Mouse (Mus musculus): ENCODE measurements at regions not wholly inside any gene's neighbourhood (a gene's known extent, or its start where the extent isn't known, plus 50 kb on each side); places are given as distances from the start of the nearest gene placed in this dataset.

DNA sequence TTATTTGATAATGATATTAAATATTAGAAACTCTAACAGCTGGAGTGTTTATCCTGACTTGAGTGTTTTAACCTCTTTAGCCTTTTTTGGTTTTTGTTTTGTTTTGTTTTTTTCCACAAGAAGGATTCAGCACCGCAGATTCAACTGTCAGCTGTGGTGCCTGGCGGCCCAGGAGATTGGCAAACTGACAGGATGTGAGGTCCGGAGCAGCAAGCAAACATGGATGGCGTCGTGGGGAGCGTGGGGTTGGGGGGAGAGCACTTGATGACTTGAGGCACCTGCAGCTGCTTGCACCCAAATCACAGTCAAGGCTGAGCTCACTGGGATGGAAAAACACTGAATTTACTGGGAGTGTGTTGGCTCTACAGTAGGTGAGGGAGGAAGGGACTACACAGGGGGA lies 222.5 kb upstream of the Prox1 start:
- ATAC-seq (ENCODE audit: low read depth): no peak
- Histone ChIP-seq H3K9ac (no peak overlapping the region), H3K27me3 (no peaks in the 10 kb centered on the region), H3K36me3 (no peaks in the 10 kb centered on the region), H3K4me1 (replicated peaks) (no peaks in the 10 kb centered on the region), H3K4me3 (no peak overlapping the region), H3K27ac (replicated peaks) (no peak overlapping the region), H3K9me3 (no peaks in the 10 kb centered on the region), H3K4me2 (no peak overlapping the region)
- WGBS: 76% methylated on average over 6 of the region's 6 CpGs

DNA sequence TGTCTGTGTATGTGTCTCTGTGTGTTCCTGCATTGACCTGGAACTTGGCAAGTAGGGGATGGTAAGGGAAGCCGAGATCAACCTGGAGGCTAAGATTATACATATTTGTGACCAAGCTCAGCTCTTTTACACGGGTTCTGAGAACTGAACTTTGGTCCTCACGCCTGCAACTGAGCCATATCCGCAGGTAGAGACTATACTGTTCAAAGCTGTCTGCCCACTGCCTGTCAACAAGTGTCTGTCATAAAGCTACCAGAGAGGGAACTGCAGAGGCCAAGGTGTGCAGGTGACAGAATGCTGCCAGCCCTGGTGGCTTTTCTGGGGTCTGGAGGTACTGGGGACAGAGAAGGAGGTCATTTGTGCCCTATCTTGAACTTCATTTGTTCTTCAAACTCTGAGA lies 218.3 kb upstream of the Prox1 start:
- no peak for ATAC-seq (ENCODE audit: low read depth)
- Histone ChIP-seq H3K27me3 (no peaks in the 10 kb centered on the region; the same call in 1 of the 2 replicates), H3K4me3 (no peak overlapping the region), H3K4me1 (replicated peaks) (peaks cover 6% of the 10 kb centered on the region), H3K9me3 (no peaks in the 10 kb centered on the region), H3K36me3 (no peaks in the 10 kb centered on the region), H3K27ac (replicated peaks) (no peak overlapping the region), H3K4me2 (no peak overlapping the region), H3K9ac (no peak overlapping the region)
- WGBS: 93% methylated on average over 4 of the region's 4 CpGs

DNA sequence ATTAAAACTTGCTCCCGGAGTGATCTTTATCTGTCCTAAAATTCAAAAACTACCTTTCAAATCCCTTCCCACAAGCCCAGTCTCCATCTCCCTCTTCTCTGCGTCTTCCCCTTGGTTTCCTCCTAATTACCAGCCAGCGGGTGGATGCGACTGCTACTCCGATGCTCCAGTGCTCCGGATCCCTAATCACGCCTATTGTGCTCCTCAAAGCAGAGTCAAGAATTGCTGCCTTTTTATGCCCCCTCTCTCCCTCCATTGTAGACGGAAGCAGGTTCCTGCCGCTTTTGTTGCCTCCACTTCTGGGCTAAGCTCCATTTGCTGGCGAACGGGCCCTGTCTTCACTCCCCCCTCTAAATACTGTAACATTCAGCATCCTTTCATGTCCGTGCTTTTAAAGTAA lies 214.0 kb upstream of the Prox1 start:
- Histone ChIP-seq H3K36me3 (no peaks in the 10 kb centered on the region), H3K4me1 (replicated peaks) (peaks cover 20% of the 10 kb centered on the region), H3K4me3 (no peak overlapping the region), H3K27me3 (no peaks in the 10 kb centered on the region; the same call in 1 of the 2 replicates), H3K9ac (no peak overlapping the region), H3K4me2 (no peak overlapping the region), H3K9me3 (no peaks in the 10 kb centered on the region), H3K27ac (replicated peaks) (no peak overlapping the region)
- no peak for ATAC-seq (ENCODE audit: low read depth)
- WGBS: 27% methylated on average over 12 of the region's 12 CpGs

DNA sequence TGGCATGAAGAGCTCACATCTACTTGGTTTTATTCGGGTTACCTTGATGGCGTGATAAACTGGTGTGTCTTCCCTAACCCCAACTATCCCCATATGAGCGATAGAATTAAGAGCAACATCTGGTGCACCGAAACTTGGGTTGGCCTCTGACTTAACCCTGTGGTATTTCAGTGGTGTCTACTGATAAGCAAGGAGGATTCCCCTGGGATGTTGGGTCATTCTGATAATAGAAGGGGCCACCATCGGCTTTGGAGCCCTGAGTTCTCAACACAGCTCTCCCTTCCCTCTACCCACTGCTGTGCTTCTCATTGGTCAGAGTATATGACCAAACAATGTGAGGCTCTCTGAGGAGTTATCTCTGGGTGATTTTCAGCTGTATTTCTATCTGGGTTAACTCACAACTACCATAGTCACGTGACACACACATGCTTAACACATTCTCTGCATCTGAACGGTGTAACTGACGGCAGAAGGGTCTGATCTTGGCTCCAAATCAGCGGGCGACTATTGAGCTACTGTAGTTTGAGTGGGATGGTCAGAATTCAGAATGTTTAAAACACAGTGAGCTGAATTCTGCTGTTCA lies 212.8 kb upstream of the Prox1 start:
- Histone ChIP-seq H3K9ac (no peak overlapping the region), H3K9me3 (no peaks in the 10 kb centered on the region), H3K27ac (replicated peaks) (no peak overlapping the region), H3K36me3 (no peaks in the 10 kb centered on the region), H3K4me1 (replicated peaks) (peaks cover 21% of the 10 kb centered on the region), H3K4me2 (no peak overlapping the region), H3K27me3 (no peaks in the 10 kb centered on the region; the same call in 1 of the 2 replicates), H3K4me3 (no peak overlapping the region)
- WGBS: 89% methylated on average over 10 of the region's 10 CpGs
- no peak for ATAC-seq (ENCODE audit: low read depth)

DNA sequence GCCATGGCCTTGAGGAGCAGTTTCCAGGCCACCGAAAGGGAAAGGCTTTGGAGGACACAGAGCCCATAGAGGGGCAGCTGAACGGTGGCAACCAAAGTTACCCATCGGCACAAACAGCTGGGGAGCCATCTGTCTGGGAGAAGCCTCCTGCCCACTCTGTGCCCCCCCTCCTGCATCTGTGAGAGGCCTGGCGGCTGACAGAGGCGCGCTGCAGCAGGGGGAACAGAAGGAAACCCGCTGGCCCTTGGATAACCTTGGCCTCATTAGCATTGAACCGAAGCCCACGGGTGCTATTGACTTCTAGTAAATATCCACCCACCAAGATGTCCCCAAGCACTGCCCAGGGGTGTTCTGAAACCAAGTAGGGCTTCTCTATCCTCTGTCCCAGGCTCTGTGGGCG lies 209.6 kb upstream of the Prox1 start:
- no peaks in the 10 kb centered on the region for H3K36me3 ChIP-seq
- no peak overlapping the region for H3K4me2 ChIP-seq
- ATAC-seq (ENCODE audit: low read depth): peak; percentile 64
- 19% methylated on average over 10 of the region's 10 CpGs for WGBS
- H3K4me3 ChIP-seq: no peak overlapping the region
- H3K27me3 ChIP-seq: no peaks in the 10 kb centered on the region; the same call in 1 of the 2 replicates
- H3K9ac ChIP-seq: no peak overlapping the region
- peaks cover 27% of the 10 kb centered on the region for H3K4me1 ChIP-seq (replicated peaks)
- 0 out of 2 replicates have a peak overlapping the region, but pooled peaks have one; percentile 13 for H3K27ac ChIP-seq (replicated peaks)
- no peaks in the 10 kb centered on the region for H3K9me3 ChIP-seq

DNA sequence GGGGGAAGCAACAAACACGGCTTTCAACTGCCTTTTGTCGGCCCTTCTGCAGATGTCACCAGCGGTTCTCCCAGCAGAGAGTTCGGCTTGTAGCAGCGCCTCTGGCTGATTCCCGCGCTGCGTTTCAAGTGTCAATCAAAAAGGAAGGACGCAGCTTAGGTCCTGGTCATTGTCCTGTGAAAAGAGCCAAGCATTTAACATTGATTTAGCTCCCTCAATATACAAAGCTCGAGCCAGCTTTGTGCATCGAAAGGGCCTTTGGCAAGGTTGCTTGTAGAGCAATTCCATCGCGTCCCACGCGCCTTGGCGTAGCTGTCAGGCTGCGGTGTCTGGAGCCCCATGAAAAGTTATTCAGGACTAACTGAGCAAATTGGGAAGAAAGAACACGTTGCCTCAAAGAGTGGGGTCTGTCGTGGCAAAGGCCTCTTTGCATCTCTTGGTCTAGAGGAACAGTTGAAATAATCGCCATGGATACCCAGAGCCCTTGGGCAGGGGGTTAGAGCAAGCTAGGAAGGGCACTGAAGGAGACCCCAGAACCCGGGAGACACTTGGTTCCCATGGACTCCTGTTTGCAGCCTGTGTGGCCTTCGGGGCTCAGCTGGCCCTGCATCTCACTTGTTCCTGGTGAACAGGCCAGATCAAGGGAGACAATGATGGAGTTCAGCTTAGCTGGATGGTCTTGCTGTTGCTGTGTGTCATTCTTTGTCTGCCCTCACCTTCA lies 204.8 kb upstream of the Prox1 start:
- H3K4me1 ChIP-seq (replicated peaks): peaks cover 21% of the 10 kb centered on the region
- 0 out of 2 replicates have a peak overlapping the region, but pooled peaks have one; percentile 8 for H3K9ac ChIP-seq
- no peaks in the 10 kb centered on the region for H3K9me3 ChIP-seq
- no peak overlapping the region for H3K4me2 ChIP-seq
- no peak overlapping the region for H3K4me3 ChIP-seq
- H3K27ac ChIP-seq (replicated peaks): no peak overlapping the region
- peaks cover 4% of the 10 kb centered on the region; the same call in 1 of the 2 replicates for H3K27me3 ChIP-seq
- H3K36me3 ChIP-seq: no peaks in the 10 kb centered on the region
- no peak for ATAC-seq (ENCODE audit: low read depth)
- 45% methylated on average over 22 of the region's 22 CpGs for WGBS

DNA sequence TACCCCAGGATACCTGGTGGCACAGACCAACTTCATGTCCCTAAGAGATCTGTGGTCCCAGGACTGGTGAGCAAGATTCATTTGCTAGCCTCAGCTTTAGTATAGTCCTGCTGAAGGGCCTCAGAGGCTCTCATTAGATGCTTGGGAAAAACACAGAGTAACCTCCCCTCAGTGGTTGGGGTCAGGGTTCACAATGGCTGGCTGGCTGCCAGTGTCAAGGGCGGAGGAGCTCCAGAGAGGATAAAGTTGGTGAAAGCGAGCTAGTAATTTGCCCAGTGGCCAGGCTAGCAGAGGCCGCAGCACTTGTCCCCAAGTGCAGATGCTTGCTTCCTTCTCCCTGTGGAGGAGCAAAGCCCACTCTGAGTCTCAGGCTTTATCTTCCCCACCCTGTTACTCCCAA lies 203.8 kb upstream of the Prox1 start:
- 44% methylated on average over 3 of the region's 3 CpGs for WGBS
- H3K27me3 ChIP-seq: peaks cover 4% of the 10 kb centered on the region; the same call in 1 of the 2 replicates
- no peak overlapping the region for H3K9ac ChIP-seq
- no peaks in the 10 kb centered on the region for H3K9me3 ChIP-seq
- H3K4me1 ChIP-seq (replicated peaks): peaks cover 12% of the 10 kb centered on the region
- no peak overlapping the region for H3K4me3 ChIP-seq
- H3K36me3 ChIP-seq: no peaks in the 10 kb centered on the region
- ATAC-seq (ENCODE audit: low read depth): no peak
- H3K4me2 ChIP-seq: no peak overlapping the region
- no peak overlapping the region for H3K27ac ChIP-seq (replicated peaks)

DNA sequence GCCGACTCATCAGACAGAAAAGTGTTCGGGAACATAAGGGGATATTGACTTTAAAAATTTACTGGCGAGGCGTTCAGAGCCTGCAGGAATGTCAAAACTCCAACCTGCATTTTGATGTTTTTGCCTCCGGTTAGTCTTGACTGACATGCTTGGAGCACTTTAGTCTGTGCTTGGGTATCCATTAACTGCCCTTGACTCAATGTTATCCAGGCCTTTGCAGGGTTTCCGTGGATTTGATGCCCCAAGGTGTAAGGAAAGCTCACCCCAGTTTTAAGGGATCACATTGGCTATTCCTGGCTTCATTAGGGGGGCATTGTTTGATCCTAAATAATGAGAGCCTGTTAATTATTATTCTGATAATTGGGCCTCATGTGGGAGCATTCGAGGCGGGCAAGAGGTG lies 196.1 kb upstream of the Prox1 start:
- H3K27me3 ChIP-seq: no peaks in the 10 kb centered on the region
- 72% methylated on average over 8 of the region's 8 CpGs for WGBS
- no peaks in the 10 kb centered on the region for H3K9me3 ChIP-seq
- no peak overlapping the region for H3K9ac ChIP-seq
- no peak for ATAC-seq (ENCODE audit: low read depth)
- H3K36me3 ChIP-seq: no peaks in the 10 kb centered on the region
- no peak overlapping the region for H3K4me2 ChIP-seq
- 0 out of 2 replicates have a peak, but pooled peaks cover 3% of the 10 kb centered on the region for H3K4me1 ChIP-seq (replicated peaks)
- H3K27ac ChIP-seq (replicated peaks): no peak overlapping the region
- no peak overlapping the region for H3K4me3 ChIP-seq

DNA sequence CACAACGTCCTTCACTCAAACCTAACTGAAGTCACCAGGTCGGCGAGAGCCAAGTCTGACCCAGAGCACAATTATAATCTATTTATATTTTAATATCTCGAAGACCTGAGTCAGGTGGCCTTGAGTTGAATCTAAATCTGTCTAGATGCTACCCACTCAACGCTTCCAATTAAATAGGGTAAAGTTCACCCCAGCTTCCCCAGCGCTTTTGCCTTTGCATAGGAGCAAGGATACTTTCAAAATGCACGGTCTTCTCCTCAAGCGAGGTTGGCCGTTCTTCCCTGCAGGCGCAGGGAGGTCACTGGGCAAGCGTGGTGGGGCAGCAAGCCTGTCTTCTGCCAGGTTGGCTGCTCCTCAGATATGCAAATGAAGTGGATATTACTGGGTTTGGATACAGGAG lies 194.6 kb upstream of the Prox1 start:
- Histone ChIP-seq H3K9ac (no peak overlapping the region), H3K36me3 (no peaks in the 10 kb centered on the region), H3K27me3 (no peaks in the 10 kb centered on the region), H3K4me3 (no peak overlapping the region), H3K4me2 (no peak overlapping the region), H3K9me3 (no peaks in the 10 kb centered on the region), H3K4me1 (replicated peaks) (0 out of 2 replicates have a peak, but pooled peaks cover 3% of the 10 kb centered on the region), H3K27ac (replicated peaks) (no peak overlapping the region)
- ATAC-seq (ENCODE audit: low read depth): no peak
- WGBS: 90% methylated on average over 11 of the region's 11 CpGs

DNA sequence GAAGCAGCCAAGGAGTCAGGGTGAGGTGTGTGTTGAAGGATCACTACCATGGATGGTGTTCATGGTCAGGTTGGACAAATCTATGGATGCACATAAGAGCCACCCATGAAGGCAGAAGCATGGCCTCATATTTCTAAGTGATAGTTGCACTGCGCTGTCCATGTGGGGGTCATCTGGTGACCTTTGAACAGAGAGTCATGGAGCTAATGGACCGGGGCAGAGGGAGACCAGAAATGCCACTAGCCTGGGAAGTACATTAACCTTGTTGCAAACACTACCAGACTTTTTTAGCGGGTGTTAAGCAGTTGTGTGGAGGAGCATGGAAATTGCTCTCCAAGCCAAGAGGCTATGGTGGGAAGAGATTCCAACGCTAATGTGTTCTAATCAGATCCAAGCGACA lies 190.1 kb upstream of the Prox1 start:
- Histone ChIP-seq H3K9ac (no peak overlapping the region), H3K36me3 (no peaks in the 10 kb centered on the region), H3K4me2 (no peak overlapping the region), H3K27me3 (no peaks in the 10 kb centered on the region), H3K27ac (replicated peaks) (no peak overlapping the region), H3K4me1 (replicated peaks) (0 out of 2 replicates have a peak, but pooled peaks cover 3% of the 10 kb centered on the region), H3K9me3 (no peaks in the 10 kb centered on the region), H3K4me3 (no peak overlapping the region)
- no peak for ATAC-seq (ENCODE audit: low read depth)
- 92% methylated on average over 5 of the region's 5 CpGs for WGBS

DNA sequence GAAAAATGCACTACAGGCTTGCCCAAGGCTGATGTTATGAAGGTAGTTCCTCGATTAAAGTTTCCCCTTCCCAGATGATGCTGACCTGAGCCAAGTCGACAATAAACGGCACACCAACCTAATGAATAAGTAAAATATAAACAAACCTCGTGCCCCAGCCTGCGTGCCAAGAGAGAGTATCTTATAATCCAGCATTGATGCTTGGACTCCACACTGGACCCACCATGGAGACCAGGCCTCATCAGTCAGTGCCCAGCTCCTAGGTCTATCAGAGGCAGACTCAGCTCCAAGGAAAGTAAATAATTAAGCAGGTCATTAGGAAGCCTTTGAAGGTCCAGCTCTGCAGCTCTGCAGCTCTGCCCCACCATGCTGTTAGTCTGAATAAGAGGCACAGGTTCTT lies 187.3 kb upstream of the Prox1 start:
- H3K9me3 ChIP-seq: no peaks in the 10 kb centered on the region
- 0 out of 2 replicates have a peak, but pooled peaks cover 6% of the 10 kb centered on the region for H3K27me3 ChIP-seq
- no peak overlapping the region for H3K27ac ChIP-seq (replicated peaks)
- ATAC-seq (ENCODE audit: low read depth): no peak
- H3K9ac ChIP-seq: no peak overlapping the region
- 87% methylated on average over 5 of the region's 5 CpGs for WGBS
- H3K4me2 ChIP-seq: no peak overlapping the region
- H3K4me3 ChIP-seq: no peak overlapping the region
- H3K36me3 ChIP-seq: no peaks in the 10 kb centered on the region
- H3K4me1 ChIP-seq (replicated peaks): no peaks in the 10 kb centered on the region

DNA sequence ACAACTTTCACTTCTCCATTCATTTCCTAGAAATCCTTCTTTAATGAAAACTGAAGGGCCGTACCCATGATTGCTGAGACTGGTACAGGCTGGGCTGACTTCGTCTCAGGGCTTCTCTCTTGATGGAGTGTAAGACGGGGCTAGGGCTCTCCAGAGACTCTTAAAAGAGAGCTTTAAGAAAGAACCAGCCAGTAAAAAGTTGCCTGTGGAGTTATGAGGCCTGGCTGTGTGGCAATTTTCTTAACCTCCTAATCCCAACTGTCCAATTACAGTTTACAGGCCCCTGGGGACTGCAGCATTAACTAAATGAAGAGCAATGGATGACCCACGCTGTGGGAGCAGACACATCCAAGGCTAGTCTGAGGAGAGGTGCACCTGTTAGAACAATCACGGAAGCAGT lies 177.1 kb upstream of the Prox1 start:
- no peak for ATAC-seq (ENCODE audit: low read depth)
- no peak overlapping the region for H3K4me3 ChIP-seq
- 34% methylated on average over 5 of the region's 5 CpGs for WGBS

More for the DNA sequence above, 177.1 kb upstream of the Prox1 start:
- no peak overlapping the region for H3K9ac ChIP-seq
- peaks cover 17% of the 10 kb centered on the region; the same call in 1 of the 2 replicates for H3K27me3 ChIP-seq
- H3K36me3 ChIP-seq: no peaks in the 10 kb centered on the region
- no peaks in the 10 kb centered on the region for H3K9me3 ChIP-seq
- H3K4me1 ChIP-seq (replicated peaks): peaks cover 12% of the 10 kb centered on the region; the same call in 1 of the 2 replicates
- no peak overlapping the region for H3K4me2 ChIP-seq
- no peak overlapping the region for H3K27ac ChIP-seq (replicated peaks)
